9 mouse cellular contexts compared by ENCODE assay signal in the genomic region with DNA sequence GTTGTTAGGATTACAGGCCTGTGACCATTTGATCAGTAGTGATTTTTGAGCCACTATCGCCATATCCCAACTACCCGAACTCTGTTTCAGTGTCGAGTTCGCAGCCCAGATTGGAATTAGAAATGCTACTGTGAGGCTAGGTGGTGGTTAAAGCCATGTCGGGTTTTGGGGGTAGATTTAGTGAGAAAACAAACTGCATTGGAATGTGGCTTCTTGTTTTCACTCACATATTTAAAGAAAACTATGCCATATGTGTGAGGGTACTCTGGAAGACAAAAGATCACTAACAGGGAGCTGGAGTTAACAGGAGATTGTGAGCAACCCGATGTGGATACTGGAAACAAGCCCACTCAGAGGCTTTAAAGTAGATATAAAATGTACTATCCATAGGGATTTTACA. TPM values are rescaled to one million over a fixed set of nuclear protein-coding genes. Genes with fewer than 3 reads are reported as not detected.
DNase-seq lines count a peak whose midpoint lies in the region; ATAC-seq and TF ChIP-seq lines count a peak whose summit lies in the region.
"Had no signal": no experiment of that assay in that cellular context is flagged by ENCODE, and none has a peak within 500 bp of the region (broad histone marks: within the 10 kb centered on the region; RNA-seq: fewer than 3 reads in every experiment).

No protein-coding gene starts in this region.

- peak overlapping the region; percentile 91 for H3K9ac ChIP-seq in kidney, embryonic 14.5 days (ENCODE audit: low read depth, low read length)
- H3K9ac ChIP-seq in hindbrain, embryonic 16.5 days (ENCODE audit: low read depth, low read length), result peak overlapping the region; percentile 96
- H3K9ac ChIP-seq in midbrain, embryonic 15.5 days, result peak overlapping the region; percentile 99

- 5% methylated on average over 6 of the region's 6 CpGs for WGBS in kidney, embryonic 14.5 days
- 14% methylated on average over 6 of the region's 6 CpGs for WGBS in bone marrow, adult 2 months
- 17% methylated on average over 6 of the region's 6 CpGs for WGBS in hindbrain, embryonic 16.5 days
- WGBS in midbrain, embryonic 15.5 days, result 11% methylated on average over 6 of the region's 6 CpGs

- TF ChIP-seq POLR2A in bone marrow, adult 2 months (IDR thresholded peaks at IDR 0.05; ENCODE audit: borderline replicate concordance, control insufficient read depth, low read depth, low read length), result no peak

- no peak overlapping the region for H3K27ac ChIP-seq in kidney, embryonic 14.5 days (ENCODE audit: low read depth, low read length)
- no peak overlapping the region for H3K27ac ChIP-seq in bone marrow, adult 2 months (ENCODE audit: control insufficient read depth, insufficient read depth, low read depth, low read length, poor library complexity)
- H3K27ac ChIP-seq in hindbrain, embryonic 16.5 days (ENCODE audit: low read depth, low read length), result no peak overlapping the region
- H3K27ac ChIP-seq in midbrain, embryonic 15.5 days, result no peak overlapping the region

- peaks cover 19% of the 10 kb centered on the region for H3K4me1 ChIP-seq in kidney, embryonic 14.5 days (ENCODE audit: control insufficient read depth, insufficient read depth, low read length)
- H3K4me1 ChIP-seq in bone marrow, adult 2 months (ENCODE audit: control insufficient read depth, insufficient read depth, low read length), result peaks cover 1% of the 10 kb centered on the region; the same call in 1 of the 2 replicates
- H3K4me1 ChIP-seq in hindbrain, embryonic 16.5 days (ENCODE audit: control insufficient read depth, insufficient read depth, low read depth, low read length), result peaks cover 22% of the 10 kb centered on the region
- H3K4me1 ChIP-seq in midbrain, embryonic 15.5 days, result peaks cover 33% of the 10 kb centered on the region

- peak overlapping the region; percentile 67 for H3K4me2 ChIP-seq in kidney, embryonic 14.5 days (replicated peaks; ENCODE audit: low read depth, low read length)
- H3K4me2 ChIP-seq in hindbrain, embryonic 16.5 days (ENCODE audit: low read length), result peak overlapping the region; percentile 63
- peak overlapping the region; percentile 74 for H3K4me2 ChIP-seq in midbrain, embryonic 15.5 days

- no peaks in the 10 kb centered on the region for H3K9me3 ChIP-seq in kidney, embryonic 14.5 days (ENCODE audit: control insufficient read depth, low read length)
- H3K9me3 ChIP-seq in hindbrain, embryonic 16.5 days (ENCODE audit: control insufficient read depth, low read length), result no peaks in the 10 kb centered on the region
- no peaks in the 10 kb centered on the region for H3K9me3 ChIP-seq in midbrain, embryonic 15.5 days

- no peaks in the 10 kb centered on the region for H3K27me3 ChIP-seq in kidney, embryonic 14.5 days (ENCODE audit: control insufficient read depth, insufficient read depth, low read length)
- H3K27me3 ChIP-seq in hindbrain, embryonic 16.5 days (replicated peaks; ENCODE audit: control insufficient read depth, insufficient read depth, low read length), result no peaks in the 10 kb centered on the region
- no peaks in the 10 kb centered on the region for H3K27me3 ChIP-seq in midbrain, embryonic 15.5 days (replicated peaks)
- H3K27me3 ChIP-seq: Patski had no signal

- DNase-seq in kidney, adult 8-10 months, result no peak
- DNase-seq in adrenal gland, postnatal 10 days, result no peak
- DNase-seq in Muller cell, postnatal 12 days (ENCODE audit: inconsistent ontology term), result no peak

- TF ChIP-seq CTCF in bone marrow, adult 2 months (IDR thresholded peaks at IDR 0.05; ENCODE audit: control insufficient read depth, insufficient read depth, low read length), result no peak

- peaks cover 49% of the 10 kb centered on the region for H3K36me3 ChIP-seq in kidney, embryonic 14.5 days (ENCODE audit: control insufficient read depth, insufficient read depth, low read length)
- H3K36me3 ChIP-seq in hindbrain, embryonic 16.5 days (ENCODE audit: control insufficient read depth, insufficient read depth, low read length), result peaks cover 22% of the 10 kb centered on the region
- peaks cover 12% of the 10 kb centered on the region for H3K36me3 ChIP-seq in midbrain, embryonic 15.5 days (replicated peaks)

- H3K4me3 ChIP-seq in kidney, embryonic 14.5 days (ENCODE audit: low read length), result peak overlapping the region; percentile 74
- H3K4me3 ChIP-seq in bone marrow, adult 2 months (replicated peaks; ENCODE audit: control insufficient read depth, low read depth, low read length), result peak overlapping the region; percentile 30
- H3K4me3 ChIP-seq in hindbrain, embryonic 16.5 days (ENCODE audit: low read length), result peak overlapping the region; percentile 91
- peak overlapping the region; percentile 98 for H3K4me3 ChIP-seq in midbrain, embryonic 15.5 days

- no peak for ATAC-seq in kidney, embryonic 14.5 days (ENCODE audit: low FRiP score, low TSS enrichment)
- no peak for ATAC-seq in hindbrain, embryonic 16.5 days
- no peak for ATAC-seq in midbrain, embryonic 15.5 days (replicated peaks)
- no peak for ATAC-seq in megakaryocyte-erythroid progenitor cell, adult 5-6 weeks (replicated peaks; ENCODE audit: low FRiP score, low TSS enrichment, poor library complexity, severe bottlenecking)
- ATAC-seq: Patski had no signal

RNA-seq across cellular contexts. Expression of a gene that starts 1.0 kb away (rescaled TPM):
- polyA plus RNA-seq in kidney, embryonic 14.5 days (2014; fragmentation: Nextera tagmentation; extraction: Ambion mirVana), result 10.4 and 13.8 TPM in 2 replicates
- polyA plus RNA-seq in bone marrow, adult 2 months (2011; ENCODE audit: insufficient read depth, insufficient read length, low replicate concordance, missing spikeins), result 6.7 and 14.5 TPM in 2 replicates
- 13.7 and 14.3 TPM in 2 replicates for polyA plus RNA-seq in hindbrain, embryonic 16.5 days (2015; fragmentation: Nextera tagmentation; extraction: Ambion mirVana)
- 12.1 and 13.9 TPM in 2 replicates for polyA plus RNA-seq in midbrain, embryonic 15.5 days (2015; fragmentation: Nextera tagmentation; extraction: Ambion mirVana)
- total RNA-seq in megakaryocyte-erythroid progenitor cell, adult 5-6 weeks (2014; fragmentation: Nextera tagmentation), result 6.5 and 8.3 TPM in 2 replicates
- total RNA-seq in megakaryocyte-erythroid progenitor cell, adult 5-6 weeks (2017), result 5.2 and 6.7 TPM in 2 replicates
- total RNA-seq in adrenal gland, postnatal 10 days (2021), result 100 to 1,000 TPM; 126 to 134 TPM

RNA-seq across cellular contexts. Expression of a gene that starts 1.2 kb away (rescaled TPM):
- polyA plus RNA-seq in kidney, embryonic 14.5 days (2014; fragmentation: Nextera tagmentation; extraction: Ambion mirVana), result 101 and 121 TPM in 2 replicates
- 176 and 370 TPM in 2 replicates for polyA plus RNA-seq in bone marrow, adult 2 months (2011; ENCODE audit: insufficient read depth, insufficient read length, low replicate concordance, missing spikeins)
- polyA plus RNA-seq in hindbrain, embryonic 16.5 days (2015; fragmentation: Nextera tagmentation; extraction: Ambion mirVana), result 36.4 and 40.4 TPM in 2 replicates
- 41.1 and 48.9 TPM in 2 replicates for polyA plus RNA-seq in midbrain, embryonic 15.5 days (2015; fragmentation: Nextera tagmentation; extraction: Ambion mirVana)
- 439 and 454 TPM in 2 replicates for total RNA-seq in megakaryocyte-erythroid progenitor cell, adult 5-6 weeks (2014; fragmentation: Nextera tagmentation)
- total RNA-seq in megakaryocyte-erythroid progenitor cell, adult 5-6 weeks (2017), result 1,383 and 1,827 TPM in 2 replicates
- total RNA-seq in adrenal gland, postnatal 10 days (2021), result 100 to 1,000 TPM in 1 of 2 experiments, 10 to 100 TPM in 1; 97.2 to 112 TPM

RNA-seq across cellular contexts. Expression of a gene that starts 27.5 kb away (rescaled TPM):
- polyA plus RNA-seq in kidney, embryonic 14.5 days (2014; fragmentation: Nextera tagmentation; extraction: Ambion mirVana), result 32.4 and 40.2 TPM in 2 replicates
- polyA plus RNA-seq in bone marrow, adult 2 months (2011; ENCODE audit: insufficient read depth, insufficient read length, low replicate concordance, missing spikeins), result 28.1 and 34.0 TPM in 2 replicates
- 25.8 and 31.9 TPM in 2 replicates for polyA plus RNA-seq in hindbrain, embryonic 16.5 days (2015; fragmentation: Nextera tagmentation; extraction: Ambion mirVana)
- 30.8 and 36.1 TPM in 2 replicates for polyA plus RNA-seq in midbrain, embryonic 15.5 days (2015; fragmentation: Nextera tagmentation; extraction: Ambion mirVana)
- total RNA-seq in megakaryocyte-erythroid progenitor cell, adult 5-6 weeks (2014; fragmentation: Nextera tagmentation), result 26.1 and 33.5 TPM in 2 replicates
- 28.2 and 37.4 TPM in 2 replicates for total RNA-seq in megakaryocyte-erythroid progenitor cell, adult 5-6 weeks (2017)
- total RNA-seq in adrenal gland, postnatal 10 days (2021), result 10 to 100 TPM; 32.9 to 33.2 TPM

RNA-seq across cellular contexts. Expression of a gene that starts 50.3 kb away (rescaled TPM):
- polyA plus RNA-seq in kidney, embryonic 14.5 days (2014; fragmentation: Nextera tagmentation; extraction: Ambion mirVana), result 21.4 and 26.9 TPM in 2 replicates
- polyA plus RNA-seq in bone marrow, adult 2 months (2011; ENCODE audit: insufficient read depth, insufficient read length, low replicate concordance, missing spikeins), result 26.7 and 56.4 TPM in 2 replicates
- polyA plus RNA-seq in hindbrain, embryonic 16.5 days (2015; fragmentation: Nextera tagmentation; extraction: Ambion mirVana), result 10.7 and 11.8 TPM in 2 replicates
- polyA plus RNA-seq in midbrain, embryonic 15.5 days (2015; fragmentation: Nextera tagmentation; extraction: Ambion mirVana), result 13.3 and 14.6 TPM in 2 replicates
- total RNA-seq in megakaryocyte-erythroid progenitor cell, adult 5-6 weeks (2014; fragmentation: Nextera tagmentation), result 71.0 and 86.0 TPM in 2 replicates
- total RNA-seq in megakaryocyte-erythroid progenitor cell, adult 5-6 weeks (2017), result 45.3 and 66.4 TPM in 2 replicates
- 10 to 100 TPM; 12.4 to 18.6 TPM for total RNA-seq in adrenal gland, postnatal 10 days (2021)

Comparison
In these comparisons a context has a peak if more than half of its experiments do, and no peak if none do; other contexts are left out.
1. H3K4me3 ChIP-seq: peak in every context shown above with its lines; median percentile 98 in midbrain, embryonic 15.5 days; 91 in hindbrain, embryonic 16.5 days; 74 in kidney, embryonic 14.5 days; 30 in bone marrow, adult 2 months.